In the genomic region with DNA sequence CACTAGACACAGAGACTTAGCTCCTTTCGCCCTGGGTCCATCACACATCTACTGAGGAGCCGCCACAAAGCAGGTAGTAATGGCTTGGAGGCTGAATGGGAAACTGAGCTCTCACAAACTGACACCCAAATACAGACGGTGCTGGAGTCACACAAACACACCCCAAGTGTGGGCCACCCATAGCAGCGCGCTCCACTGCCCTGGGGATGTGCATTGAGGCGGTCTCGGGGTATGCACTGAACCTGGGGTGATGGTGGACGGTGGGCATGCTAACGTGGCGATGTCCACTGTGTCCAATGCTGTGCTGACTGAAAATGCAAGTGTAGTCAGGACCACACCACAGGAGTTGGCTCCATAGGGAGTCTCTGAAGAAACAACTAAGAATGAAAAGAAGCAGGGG, we compare ENCODE assay signal across 9 mouse cellular contexts. TPM values are rescaled to one million over a fixed set of nuclear protein-coding genes. Genes with fewer than 3 reads are reported as not detected.
DNase-seq lines count a peak whose midpoint lies in the region; ATAC-seq and TF ChIP-seq lines count a peak whose summit lies in the region.
"Had no signal": no experiment of that assay in that cellular context is flagged by ENCODE, and none has a peak within 500 bp of the region (broad histone marks: within the 10 kb centered on the region; RNA-seq: fewer than 3 reads in every experiment).

No protein-coding gene starts in this region.

- no peak for TF ChIP-seq EP300 in heart, postnatal 0 days (IDR thresholded peaks at IDR 0.05; ENCODE audit: low read depth)

- no peak overlapping the region for H3K4me3 ChIP-seq in heart, embryonic 10.5 days
- H3K4me3 ChIP-seq in embryonic facial prominence, embryonic 10.5 days, result no peak overlapping the region
- no peak overlapping the region for H3K4me3 ChIP-seq in heart, postnatal 0 days (ENCODE audit: low read depth, low read length)
- H3K4me3 ChIP-seq in midbrain, embryonic 15.5 days, result no peak overlapping the region
- H3K4me3 ChIP-seq: liver, embryonic 13.5 days had no signal

- no peak for TF ChIP-seq CTCF in heart, postnatal 0 days (IDR thresholded peaks at IDR 0.05; ENCODE audit: low read depth)

- peaks cover 75% of the 10 kb centered on the region for H3K4me1 ChIP-seq in heart, embryonic 10.5 days
- peaks cover 49% of the 10 kb centered on the region for H3K4me1 ChIP-seq in embryonic facial prominence, embryonic 10.5 days
- peaks cover 44% of the 10 kb centered on the region for H3K4me1 ChIP-seq in heart, postnatal 0 days (ENCODE audit: control insufficient read depth, insufficient read depth)
- H3K4me1 ChIP-seq in midbrain, embryonic 15.5 days, result peaks cover 50% of the 10 kb centered on the region

- no peak for ATAC-seq in heart, postnatal 0 days (ENCODE audit: insufficient read depth, low read depth)
- ATAC-seq in midbrain, embryonic 15.5 days (replicated peaks), result no peak
- no peak for ATAC-seq in CD4-positive, CD25-positive, alpha-beta regulatory T cell, adult 4 months

- H3K27ac ChIP-seq in heart, embryonic 10.5 days, result peak overlapping the region; percentile 80
- H3K27ac ChIP-seq in embryonic facial prominence, embryonic 10.5 days (replicated peaks), result peak overlapping the region; percentile 54
- peak overlapping the region; percentile 89 for H3K27ac ChIP-seq in heart, postnatal 0 days (ENCODE audit: low read depth)
- H3K27ac ChIP-seq in midbrain, embryonic 15.5 days, result peak overlapping the region; percentile 73

- no peak for DNase-seq in heart, embryonic 10.5 days (ENCODE audit: low spot score)
- no peak for DNase-seq in heart, adult 18-20 months
- no peak for DNase-seq in embryonic facial prominence, embryonic 10.5 days (ENCODE audit: low spot score)
- DNase-seq in heart, postnatal 0 days (ENCODE audit: low spot score), result no peak
- no peak for DNase-seq in layer of hippocampus, adult 8-10 months (ENCODE audit: low spot score in 2 of 2)
- DNase-seq in spleen, adult 18-20 months, result no peak

- H3K4me2 ChIP-seq in heart, postnatal 0 days (ENCODE audit: low read depth, low read length), result no peak overlapping the region
- no peak overlapping the region for H3K4me2 ChIP-seq in midbrain, embryonic 15.5 days
- H3K4me2 ChIP-seq: liver, embryonic 13.5 days had no signal

- peaks cover 30% of the 10 kb centered on the region for H3K36me3 ChIP-seq in heart, embryonic 10.5 days
- peaks cover 40% of the 10 kb centered on the region for H3K36me3 ChIP-seq in embryonic facial prominence, embryonic 10.5 days (replicated peaks)
- peaks cover 28% of the 10 kb centered on the region for H3K36me3 ChIP-seq in heart, postnatal 0 days (replicated peaks; ENCODE audit: control insufficient read depth, insufficient read depth, low read length)
- peaks cover 6% of the 10 kb centered on the region; the same call in 1 of the 2 replicates for H3K36me3 ChIP-seq in midbrain, embryonic 15.5 days (replicated peaks)

- H3K9me3 ChIP-seq in heart, embryonic 10.5 days, result no peaks in the 10 kb centered on the region
- H3K9me3 ChIP-seq in embryonic facial prominence, embryonic 10.5 days, result no peaks in the 10 kb centered on the region
- H3K9me3 ChIP-seq in heart, postnatal 0 days (replicated peaks; ENCODE audit: control insufficient read depth, low read length), result no peaks in the 10 kb centered on the region
- H3K9me3 ChIP-seq in midbrain, embryonic 15.5 days, result no peaks in the 10 kb centered on the region
- H3K9me3 ChIP-seq: liver, embryonic 13.5 days had no signal

- H3K27me3 ChIP-seq in heart, embryonic 10.5 days (ENCODE audit: insufficient read depth, poor library complexity, severe bottlenecking), result no peaks in the 10 kb centered on the region
- H3K27me3 ChIP-seq in embryonic facial prominence, embryonic 10.5 days (replicated peaks; ENCODE audit: low read depth, poor library complexity, severe bottlenecking), result no peaks in the 10 kb centered on the region
- no peaks in the 10 kb centered on the region for H3K27me3 ChIP-seq in heart, postnatal 0 days (ENCODE audit: control insufficient read depth, insufficient read depth, low read length)
- H3K27me3 ChIP-seq in midbrain, embryonic 15.5 days (replicated peaks), result no peaks in the 10 kb centered on the region
- H3K27me3 ChIP-seq: liver, embryonic 13.5 days had no signal

- no peak overlapping the region for H3K9ac ChIP-seq in heart, postnatal 0 days (replicated peaks; ENCODE audit: low read depth, low read length)
- H3K9ac ChIP-seq in midbrain, embryonic 15.5 days, result no peak overlapping the region
- H3K9ac ChIP-seq: liver, embryonic 13.5 days had no signal

- whole genome bisulfite sequencing in heart, embryonic 10.5 days, result 87% methylated on average over 10 of the region's 10 CpGs
- WGBS in embryonic facial prominence, embryonic 10.5 days, result 92% methylated on average over 10 of the region's 10 CpGs
- 91% methylated on average over 10 of the region's 10 CpGs for WGBS in heart, postnatal 0 days
- 89% methylated on average over 10 of the region's 10 CpGs for WGBS in midbrain, embryonic 15.5 days

RNA-seq across cellular contexts. Expression of gene Selplg, which starts 22.7 kb away (rescaled TPM):
- 0.64 and 1.3 TPM in 2 replicates for polyA plus RNA-seq in heart, embryonic 10.5 days (2016; fragmentation: Nextera tagmentation; extraction: Ambion mirVana)
- 1 to 10 TPM; 4.4 to 7.3 TPM for total RNA-seq in heart, adult 18-20 months (2021)
- polyA plus RNA-seq in embryonic facial prominence, embryonic 10.5 days (2016; fragmentation: Nextera tagmentation; extraction: Ambion mirVana), result 0.58 and 0.83 TPM in 2 replicates
- total RNA-seq in heart, postnatal 0 days (2014; rRNA removed; ENCODE audit: low replicate concordance), result 1.6 and 5.0 TPM in 2 replicates
- 1.2 and 1.7 TPM in 2 replicates for polyA plus RNA-seq in heart, postnatal 0 days (2015; fragmentation: Nextera tagmentation; extraction: Ambion mirVana)
- 2.4 and 2.8 TPM in 2 replicates for polyA plus RNA-seq in midbrain, embryonic 15.5 days (2015; fragmentation: Nextera tagmentation; extraction: Ambion mirVana)
- 100 to 1,000 TPM; 473 to 498 TPM for polyA plus RNA-seq in CD4-positive, CD25-positive, alpha-beta regulatory T cell, adult 4 months (2017; shearing (Covaris generic))
- 10 to 100 TPM; 27.3 to 84.9 (median 53.7) TPM for total RNA-seq in layer of hippocampus, adult 8-10 months (2022)

RNA-seq across cellular contexts. Expression of gene Coro1c, which starts 53.4 kb away (rescaled TPM):
- polyA plus RNA-seq in heart, embryonic 10.5 days (2016; fragmentation: Nextera tagmentation; extraction: Ambion mirVana), result 163 and 178 TPM in 2 replicates
- total RNA-seq in heart, adult 18-20 months (2021), result 10 to 100 TPM; 30.3 to 33.1 TPM
- 178 and 198 TPM in 2 replicates for polyA plus RNA-seq in embryonic facial prominence, embryonic 10.5 days (2016; fragmentation: Nextera tagmentation; extraction: Ambion mirVana)
- total RNA-seq in heart, postnatal 0 days (2014; rRNA removed; ENCODE audit: low replicate concordance), result 78.2 and 93.4 TPM in 2 replicates
- polyA plus RNA-seq in heart, postnatal 0 days (2015; fragmentation: Nextera tagmentation; extraction: Ambion mirVana), result 40.0 and 46.6 TPM in 2 replicates
- 198 and 206 TPM in 2 replicates for polyA plus RNA-seq in midbrain, embryonic 15.5 days (2015; fragmentation: Nextera tagmentation; extraction: Ambion mirVana)
- polyA plus RNA-seq in CD4-positive, CD25-positive, alpha-beta regulatory T cell, adult 4 months (2017; shearing (Covaris generic)), result 10 to 100 TPM; 43.2 to 59.6 TPM
- total RNA-seq in layer of hippocampus, adult 8-10 months (2022), result 100 to 1,000 TPM in 1 of 4 experiments, 10 to 100 TPM in 3; 89.3 to 106 (median 94.0) TPM

RNA-seq across cellular contexts. Expression of gene Tmem119, which starts 54.8 kb away (rescaled TPM):
- 13.5 and 42.1 TPM in 2 replicates for polyA plus RNA-seq in heart, embryonic 10.5 days (2016; fragmentation: Nextera tagmentation; extraction: Ambion mirVana)
- 1 to 10 TPM; 2.7 to 5.1 TPM for total RNA-seq in heart, adult 18-20 months (2021)
- 72.7 and 83.3 TPM in 2 replicates for polyA plus RNA-seq in embryonic facial prominence, embryonic 10.5 days (2016; fragmentation: Nextera tagmentation; extraction: Ambion mirVana)
- 19.9 and 28.4 TPM in 2 replicates for total RNA-seq in heart, postnatal 0 days (2014; rRNA removed; ENCODE audit: low replicate concordance)
- 12.4 and 13.0 TPM in 2 replicates for polyA plus RNA-seq in heart, postnatal 0 days (2015; fragmentation: Nextera tagmentation; extraction: Ambion mirVana)
- polyA plus RNA-seq in midbrain, embryonic 15.5 days (2015; fragmentation: Nextera tagmentation; extraction: Ambion mirVana), result 5.7 and 6.3 TPM in 2 replicates
- polyA plus RNA-seq in CD4-positive, CD25-positive, alpha-beta regulatory T cell, adult 4 months (2017; shearing (Covaris generic)), result not detected
- 10 to 100 TPM; 22.0 to 40.1 (median 31.5) TPM for total RNA-seq in layer of hippocampus, adult 8-10 months (2022)

Comparison
In these comparisons a context has a peak if more than half of its experiments do, and no peak if none do; other contexts are left out.
1. RNA of gene Selplg, which starts 22.7 kb away (polyA plus RNA-seq): 473 to 498 TPM in CD4-positive, CD25-positive, alpha-beta regulatory T cell, adult 4 months; 2.4 to 2.8 TPM in midbrain, embryonic 15.5 days, 1.2 to 1.7 TPM in heart, postnatal 0 days, 0.64 to 1.3 TPM in heart, embryonic 10.5 days and 0.58 to 0.83 TPM in embryonic facial prominence, embryonic 10.5 days; every median in the first group is over 100 times any median in the second.
2. Peak in every context shown above with its lines, with median percentiles within 50 percentile points of each other: H3K27ac ChIP-seq.